Mouse (Mus musculus): Measurements from ENCODE around the gene Spg20. TPM values are rescaled to one million over a fixed set of nuclear protein-coding genes. Genes with fewer than 3 reads are reported as not detected.

Gene Spg20
- total and polyA plus RNA-seq, 3 experiments, result 18.5 to 23.3 TPM; not detected in 1

GRCm38 (mm10) chr3:55141401-55141800 lies 29.5 kb downstream of the Spg20 start:
- Histone ChIP-seq H3K9me3 (replicated peaks; ENCODE audit: insufficient read depth, low read length) (no peaks in the 10 kb centered on the region), H3K27me3 (ENCODE audit: control insufficient read depth in 1 of 2, insufficient read depth in 2 of 2, low read length in 2 of 2) (no peaks in the 10 kb centered on the region), H3K27ac (ENCODE audit: control insufficient read depth, low read depth, low read length) (no peak overlapping the region), H3K36me3 (ENCODE audit: control insufficient read depth in 1 of 2, insufficient read depth in 2 of 2, low read length in 2 of 2) (no peaks in the 10 kb centered on the region), H3K4me1 (ENCODE audit: control insufficient read depth in 1 of 2, insufficient read depth in 2 of 2, low read length in 2 of 2) (no peaks in the 10 kb centered on the region), H3K79me2 (ENCODE audit: control insufficient read depth, insufficient read depth, low read length, poor library complexity) (no peaks in the 10 kb centered on the region), H3K4me3 (ENCODE audit: control insufficient read depth in 1 of 2, insufficient read depth in 1 of 2, low read depth in 2 of 2, low read length in 2 of 2) (no peak overlapping the region), H3K9ac (ENCODE audit: control insufficient read depth, low read depth, low read length, poor library complexity, severe bottlenecking) (no peak overlapping the region)
- TF ChIP-seq EP300 (IDR thresholded peaks at IDR 0.05; ENCODE audit: low read depth in 1 of 2, low read length in 2 of 2) (no peak), ELF1 (IDR thresholded peaks at IDR 0.05; ENCODE audit: low read depth, low read length) (no peak), USF2 (IDR thresholded peaks at IDR 0.05; ENCODE audit: borderline replicate concordance in 1 of 2, insufficient read depth in 1 of 2, low read depth in 1 of 2, low read length in 2 of 2) (no peak), MXI1 (IDR thresholded peaks at IDR 0.05; ENCODE audit: low read depth, low read length) (no peak), USF1 (IDR thresholded peaks at IDR 0.05; ENCODE audit: low read depth, low read length) (no peak), SIN3A (IDR thresholded peaks at IDR 0.05; ENCODE audit: low read length) (no peak), BHLHE40 (IDR thresholded peaks at IDR 0.05; ENCODE audit: borderline replicate concordance, low read depth, low read length) (no peak), MYB (IDR thresholded peaks at IDR 0.05; ENCODE audit: low read depth, low read length) (no peak), HCFC1 (IDR thresholded peaks at IDR 0.05; ENCODE audit: low read depth, low read length) (no peak), NRF1 (IDR thresholded peaks at IDR 0.05; ENCODE audit: insufficient read depth, low read depth, low read length, poor library complexity, severe bottlenecking) (no peak), CHD1 (IDR thresholded peaks at IDR 0.05; ENCODE audit: low read depth, low read length) (no peak)
- DNase-seq (ENCODE audit: low read depth, low spot score), result no peak

- H3K27ac ChIP-seq (ENCODE audit: control insufficient read depth, low read depth, low read length), result no peak overlapping the region
- H3K4me3 ChIP-seq (ENCODE audit: control insufficient read depth in 1 of 2, insufficient read depth in 1 of 2, low read depth in 2 of 2, low read length in 2 of 2), result no peak overlapping the region
- H3K9me3 ChIP-seq (replicated peaks; ENCODE audit: insufficient read depth, low read length), result no peaks in the 10 kb centered on the region
- no peaks in the 10 kb centered on the region for H3K36me3 ChIP-seq (ENCODE audit: control insufficient read depth in 1 of 2, insufficient read depth in 2 of 2, low read length in 2 of 2)
- no peak overlapping the region for H3K9ac ChIP-seq (ENCODE audit: control insufficient read depth, low read depth, low read length, poor library complexity, severe bottlenecking)
- H3K79me2 ChIP-seq (ENCODE audit: control insufficient read depth, insufficient read depth, low read length, poor library complexity), result no peaks in the 10 kb centered on the region
- H3K27me3 ChIP-seq (ENCODE audit: control insufficient read depth in 1 of 2, insufficient read depth in 2 of 2, low read length in 2 of 2), result no peaks in the 10 kb centered on the region
- no peak for TF ChIP-seq CHD2 (IDR thresholded peaks at IDR 0.05; ENCODE audit: low read length)
- TF ChIP-seq SMC3 (IDR thresholded peaks at IDR 0.05; ENCODE audit: low read depth, low read length), result no peak
- TF ChIP-seq MYC (IDR thresholded peaks at IDR 0.05; ENCODE audit: low read depth, low read length), result no peak
- no peak for TF ChIP-seq MAFK (IDR thresholded peaks at IDR 0.05; ENCODE audit: borderline replicate concordance, low read depth, low read length)
- TF ChIP-seq HCFC1 (IDR thresholded peaks at IDR 0.05; ENCODE audit: low read depth, low read length), result no peak
- no peak for TF ChIP-seq MYB (IDR thresholded peaks at IDR 0.05; ENCODE audit: low read depth, low read length)
- no peak for TF ChIP-seq MAX (IDR thresholded peaks at IDR 0.05; ENCODE audit: low read length)
- no peak for TF ChIP-seq POLR2AphosphoS2 (IDR thresholded peaks at IDR 0.05; ENCODE audit: low read length)
- TF ChIP-seq TCF12 (IDR thresholded peaks at IDR 0.05; ENCODE audit: low read depth, low read length), result no peak
- TF ChIP-seq ZC3H11A (IDR thresholded peaks at IDR 0.05; ENCODE audit: low read depth, low read length), result no peak
- no peak for TF ChIP-seq E2F4 (IDR thresholded peaks at IDR 0.05; ENCODE audit: borderline replicate concordance, low read depth, low read length)
- no peak for TF ChIP-seq POLR2AphosphoS5 (IDR thresholded peaks at IDR 0.05; ENCODE audit: borderline replicate concordance, low read depth, low read length)
- TF ChIP-seq RCOR1 (IDR thresholded peaks at IDR 0.05; ENCODE audit: low read depth, low read length), result no peak
- H3K4me1 ChIP-seq (ENCODE audit: control insufficient read depth in 1 of 2, insufficient read depth in 2 of 2, low read length in 2 of 2), result no peaks in the 10 kb centered on the region
- DNase-seq (ENCODE audit: low read depth, low spot score), result no peak
These were observed 33.0 kb downstream of the Spg20 start for GRCm38 (mm10) chr3:55144916-55145315.
